Mouse (Mus musculus) heart, postnatal 36 days (tissue): ENCODE results near the gene N4bp2. TPM values are rescaled to one million over a fixed set of nuclear protein-coding genes. Genes with fewer than 3 reads are reported as not detected.

Experiments
- DNase-seq, 2 experiments: peaks; one replicate each; pipeline ENCODE4 v3.0.0; 2021 to 2022
- intact Hi-C: fragments of 180-260 bp; cut with DNase I; formaldehyde crosslinking; loops from one replicate; pipeline ENCODE4 v1.15.1; 2025
- total RNA-seq, 2 experiments: library from RNA; stranded (reverse); gene quantifications; 2 replicates each; pipeline ENCODE4 v1.2.3; 2021

N4bp2 gene
- total RNA-seq, 2 experiments from 2014 or later: 13.5 to 14.6 TPM

DNA sequence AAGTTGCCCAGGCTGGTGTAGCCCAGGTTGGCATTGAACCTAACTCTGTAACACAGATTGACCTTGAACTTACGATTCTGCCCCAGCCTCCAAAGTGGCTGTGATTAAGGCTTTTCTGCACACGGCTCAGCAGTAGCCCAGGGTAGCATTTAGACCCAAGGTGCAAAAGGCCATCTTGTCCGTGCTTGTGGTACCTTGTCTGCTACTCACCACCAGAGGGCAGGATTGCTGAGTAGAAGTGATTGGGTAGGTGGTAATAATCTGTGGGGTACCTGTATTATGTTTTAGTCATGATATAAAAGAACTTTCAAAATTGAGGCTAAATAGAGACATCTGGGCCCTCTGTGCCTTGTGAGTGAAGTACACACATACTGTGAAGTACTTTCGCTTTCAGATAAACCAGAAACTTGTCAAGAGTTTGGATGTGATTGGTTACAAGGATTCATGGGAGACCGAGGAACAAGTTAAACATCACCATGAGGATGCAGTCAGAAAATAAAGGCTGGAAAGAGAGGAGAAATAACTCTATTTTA lies 60.3 kb downstream of the N4bp2 start:
- peak; percentile 20 to 23 for DNase-seq
- intact Hi-C loops: loop anchor here (2.0 kb wide), 1 partner anchor 113 kb away; no protein-coding TSS in a partner anchor

DNA sequence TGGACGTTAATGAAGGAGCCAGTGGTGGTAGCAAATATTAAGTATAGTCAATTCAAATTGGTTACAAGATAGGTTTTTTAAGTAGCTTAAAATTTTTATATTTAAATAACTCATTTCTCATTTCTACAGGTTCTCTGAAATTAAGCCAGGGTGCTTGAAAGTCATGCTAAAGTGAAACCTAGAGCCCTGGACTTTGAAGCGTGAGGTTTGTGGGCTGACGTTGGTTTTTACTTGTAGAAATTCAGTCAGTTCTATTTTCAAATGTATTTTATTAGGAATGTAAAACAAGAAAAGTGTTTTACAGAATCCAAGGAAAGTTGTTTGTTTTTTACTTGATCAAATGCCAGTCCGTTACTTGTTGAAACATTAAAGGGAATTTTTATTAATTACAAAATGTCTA lies 63.2 kb downstream of the N4bp2 start:
- DNase-seq: no peak
- intact Hi-C loops: no loop called here

DNA sequence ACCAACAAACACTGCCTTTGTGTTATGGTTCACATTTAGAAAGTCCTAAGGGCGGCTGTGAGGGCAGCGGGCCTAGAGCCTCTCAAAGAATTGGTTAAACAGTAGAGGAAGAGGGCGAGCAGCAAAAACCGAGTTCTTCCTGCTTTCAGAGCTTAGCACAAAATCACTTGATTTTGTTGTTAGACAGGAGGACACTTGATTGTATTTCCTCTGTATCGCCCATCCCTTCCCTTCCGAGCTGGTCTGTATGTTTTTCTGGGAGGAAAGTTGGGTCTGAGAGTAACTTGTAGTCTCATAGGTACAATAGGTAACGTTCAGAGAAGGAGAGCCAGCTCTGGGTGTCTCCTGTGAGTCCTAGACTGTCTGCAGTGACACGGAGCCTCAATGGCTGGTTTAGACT lies 63.8 kb downstream of the N4bp2 start:
- intact Hi-C loops: no loop called here

DNA sequence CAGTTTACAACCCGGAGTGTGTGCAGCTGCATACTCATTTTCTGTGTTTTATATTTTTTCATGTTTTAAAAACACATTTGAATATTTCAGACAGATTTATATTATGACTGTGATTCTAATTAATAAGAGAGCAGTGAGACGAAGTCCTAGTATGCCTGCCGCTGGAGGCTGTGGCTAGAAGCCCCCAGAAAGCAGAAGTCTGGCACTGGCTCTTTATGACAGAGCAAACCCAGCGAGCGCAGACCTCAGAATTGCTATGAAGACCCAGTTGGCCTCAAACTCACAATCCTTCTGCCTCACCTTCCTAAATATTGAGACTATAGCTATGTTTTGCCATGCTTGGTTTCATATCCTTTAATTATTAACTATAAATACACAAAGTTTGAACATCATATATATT lies 64.9 kb downstream of the N4bp2 start:
- intact Hi-C loops: no loop called here
- no peak for DNase-seq

More for the DNA sequence above, 63.8 kb downstream of the N4bp2 start:
- no peak for DNase-seq

DNA sequence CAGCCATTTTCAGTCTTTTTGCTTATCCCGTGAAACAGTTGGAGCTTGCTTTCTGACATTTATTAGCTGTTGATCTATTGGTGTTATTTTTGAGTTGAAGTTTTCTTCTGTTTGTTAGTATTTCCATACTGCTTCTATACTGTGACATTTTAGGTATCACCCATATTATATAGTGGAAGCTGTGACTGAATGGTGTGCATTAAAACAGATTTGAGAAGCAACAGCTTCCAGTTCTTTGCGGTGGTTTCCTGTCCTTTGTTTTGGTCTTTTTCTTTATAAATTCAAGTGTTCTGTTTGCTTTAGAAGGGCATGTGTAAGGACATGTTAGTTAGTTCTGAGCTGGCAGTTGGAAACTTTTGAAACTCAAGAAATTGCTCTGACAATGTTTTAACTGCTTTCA lies 65.7 kb downstream of the N4bp2 start:
- intact Hi-C loops: no loop called here
- DNase-seq: no peak

DNA sequence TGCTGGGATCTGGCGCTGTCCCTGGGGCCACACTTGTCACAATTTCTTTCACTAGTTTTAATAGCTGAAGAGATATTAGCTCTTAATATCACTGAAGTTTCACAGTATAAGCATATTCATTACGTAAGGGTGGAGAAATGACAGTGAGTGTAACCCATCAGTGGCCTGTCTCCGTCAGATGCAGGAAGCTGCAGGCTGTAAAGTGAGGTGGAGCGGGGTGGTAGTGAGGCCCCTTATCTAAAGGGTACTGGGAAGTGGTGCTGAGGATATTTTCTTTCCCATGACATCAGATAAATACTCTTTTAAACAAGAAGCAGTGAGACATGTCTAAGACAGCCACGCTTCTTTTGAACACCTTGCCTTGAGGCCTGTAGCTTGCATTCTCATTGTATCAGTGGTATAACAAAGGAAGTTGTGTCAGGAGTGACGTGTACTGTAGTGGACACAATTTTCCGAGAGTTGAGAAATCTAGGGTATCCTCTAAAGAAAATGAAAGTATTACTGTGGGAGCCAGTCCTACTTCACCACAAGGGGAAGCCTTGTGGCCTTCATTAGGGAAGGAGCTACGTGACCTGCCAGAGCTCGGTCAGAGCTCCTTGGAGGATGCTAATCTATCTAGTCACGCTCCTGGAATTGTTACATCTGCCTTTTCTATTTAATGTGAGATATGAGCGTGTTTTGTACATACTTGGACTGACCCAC lies 68.7 kb downstream of the N4bp2 start:
- intact Hi-C loops: no loop called here
- DNase-seq: no peak

DNA sequence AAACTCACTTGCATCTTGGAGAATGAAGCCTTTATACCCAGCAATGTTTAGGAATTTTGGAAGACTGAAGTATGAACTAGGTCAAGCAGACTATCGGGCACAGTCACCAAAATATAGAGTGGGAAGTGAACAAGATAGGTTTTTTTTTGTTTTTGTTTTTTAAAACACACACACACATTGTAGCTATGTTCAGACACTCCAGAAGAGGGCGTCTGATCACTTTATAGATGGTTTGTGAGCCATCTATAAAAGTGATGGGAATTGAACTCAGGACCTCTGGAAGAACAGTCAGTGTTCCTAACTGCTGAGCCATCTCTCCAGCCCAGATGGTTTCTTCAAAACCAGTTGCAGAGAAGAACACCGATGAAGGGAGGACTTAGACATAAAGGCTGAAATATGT lies 69.8 kb downstream of the N4bp2 start:
- intact Hi-C loops: no loop called here
- no peak for DNase-seq

DNA sequence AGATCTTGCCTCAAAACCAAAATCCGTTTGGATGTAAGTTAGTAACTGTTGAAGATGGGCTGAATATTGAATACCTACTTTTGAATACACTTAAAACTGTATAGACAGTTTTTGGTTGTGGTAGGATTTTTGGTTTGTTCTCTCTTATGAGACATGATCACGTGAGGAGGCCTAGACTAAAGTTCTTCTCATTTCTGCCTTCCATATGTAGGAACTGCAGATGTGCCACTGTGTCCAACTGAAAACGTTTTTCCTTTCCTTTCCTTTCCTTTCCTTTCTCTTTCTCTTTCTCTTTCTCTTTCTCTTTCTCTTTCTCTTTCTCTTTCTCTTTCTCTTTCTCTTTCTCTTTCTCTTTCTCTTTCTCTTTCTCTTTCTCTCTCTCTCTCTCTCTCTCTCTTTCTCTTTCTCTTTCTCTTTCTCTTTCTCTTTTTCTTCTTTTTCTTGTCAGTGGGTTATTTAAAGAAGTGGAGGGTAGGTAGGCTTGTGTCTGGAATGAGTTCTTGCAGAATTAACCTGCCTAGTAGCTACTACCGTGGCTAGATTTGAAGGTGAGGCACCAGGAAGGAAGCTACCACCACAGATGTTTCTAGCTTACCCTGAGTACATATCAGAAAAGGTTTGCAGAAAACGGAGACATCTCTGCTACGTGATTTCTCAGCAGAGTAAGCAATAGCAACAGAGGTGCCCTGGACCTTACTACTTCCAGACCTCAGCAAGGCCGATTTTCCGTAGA lies 70.6 kb downstream of the N4bp2 start:
- intact Hi-C loops: no loop called here
- DNase-seq: no peak

DNA sequence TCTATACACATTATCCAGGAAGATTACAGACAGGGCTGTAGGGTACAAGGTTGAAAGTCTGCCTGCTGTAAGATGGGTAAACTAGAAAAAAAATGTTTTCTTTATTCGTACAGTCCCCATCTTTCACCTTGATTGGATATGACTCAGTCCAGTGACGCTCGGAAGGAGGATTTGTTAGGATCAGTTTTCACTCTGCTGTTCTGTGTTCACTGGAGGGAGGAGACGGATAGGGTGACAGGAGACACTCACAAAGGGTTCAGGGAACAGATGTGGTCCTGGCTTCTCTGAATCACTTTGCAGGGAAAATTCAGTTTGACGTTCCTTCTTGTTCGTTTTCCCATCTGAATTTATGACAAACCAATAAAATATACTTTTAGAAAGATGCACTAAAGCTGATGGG lies 74.7 kb downstream of the N4bp2 start:
- intact Hi-C loops: no loop called here
- no peak for DNase-seq

DNA sequence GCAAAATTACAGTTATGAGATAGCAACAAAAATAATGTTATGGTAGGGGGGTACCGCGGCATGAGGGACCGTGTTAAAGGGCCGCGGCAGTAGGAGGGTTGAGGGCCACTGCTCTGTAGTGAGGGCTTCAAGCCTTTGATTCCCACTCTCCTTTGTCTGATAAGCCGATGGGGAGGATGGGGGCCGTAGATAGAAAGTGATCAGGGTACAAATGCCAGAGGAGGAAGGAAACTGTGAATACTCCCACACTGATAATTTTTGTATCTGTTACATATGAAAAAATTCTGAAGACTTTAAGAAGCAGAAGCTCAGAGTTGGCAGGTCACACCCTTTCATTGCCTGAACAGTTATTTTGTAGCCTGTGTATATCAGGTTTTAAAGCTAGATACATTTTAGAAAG lies 79.6 kb downstream of the N4bp2 start:
- intact Hi-C loops: no loop called here
- DNase-seq: no peak

DNA sequence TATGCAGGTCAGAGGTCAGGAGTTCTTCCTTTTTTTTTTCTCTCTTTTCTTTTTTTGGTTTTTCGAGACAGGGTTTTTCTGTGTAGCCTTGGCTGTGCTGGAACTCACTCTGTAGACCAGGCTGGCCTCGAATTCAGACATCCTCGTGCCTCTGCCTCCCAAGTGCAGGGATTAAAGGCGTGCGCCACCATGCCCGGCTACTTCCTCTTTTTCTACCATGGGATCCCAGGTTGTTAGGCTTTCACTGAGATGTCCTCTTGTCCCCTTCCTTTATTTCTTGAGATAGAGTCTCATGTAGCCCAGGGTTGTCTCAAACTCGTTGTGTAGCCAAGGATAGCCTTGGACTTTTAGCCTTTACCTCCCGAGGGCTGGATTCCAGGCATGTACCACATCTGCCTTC lies 83.2 kb downstream of the N4bp2 start:
- no peak for DNase-seq
- intact Hi-C loops: no loop called here

DNA sequence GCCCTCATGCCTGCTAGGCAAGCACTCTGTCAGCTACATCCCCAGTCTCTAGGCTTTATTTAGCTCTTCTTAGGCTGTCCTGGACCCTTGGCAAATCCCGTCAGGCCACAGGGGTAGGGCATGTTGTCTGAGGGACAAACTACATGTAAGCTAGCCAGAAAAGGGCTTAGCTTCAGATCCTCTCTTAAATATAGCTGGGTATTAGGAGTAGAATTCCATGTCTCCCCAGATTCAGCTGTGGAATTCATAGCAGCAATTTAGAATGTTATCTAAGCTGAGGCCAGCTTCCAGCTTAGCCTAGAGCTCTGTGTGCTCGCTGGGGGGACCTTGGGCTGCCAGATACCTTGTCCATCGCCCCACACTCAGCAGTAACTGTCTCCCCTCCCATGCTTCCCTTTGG lies 83.6 kb downstream of the N4bp2 start:
- intact Hi-C loops: no loop called here
- no peak for DNase-seq

DNA sequence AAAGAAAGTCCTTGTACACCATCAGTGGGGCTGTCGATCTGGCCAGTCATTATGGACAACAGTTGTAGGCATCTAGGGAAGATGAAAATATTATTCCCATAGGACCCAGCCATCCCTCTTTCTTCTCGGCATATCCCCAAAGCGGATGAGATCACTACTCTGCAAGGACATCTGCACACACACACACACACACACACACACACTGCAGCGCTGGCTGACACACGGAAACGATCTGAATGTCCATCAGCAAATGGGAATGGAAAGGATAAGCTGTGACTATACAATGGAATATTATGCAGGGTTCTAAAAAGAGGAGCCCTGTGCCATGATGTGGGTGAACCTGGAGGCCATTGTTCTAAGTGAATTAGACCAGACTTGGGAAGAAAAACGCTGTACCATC lies 84.3 kb downstream of the N4bp2 start:
- DNase-seq: no peak
- intact Hi-C loops: no loop called here

DNA sequence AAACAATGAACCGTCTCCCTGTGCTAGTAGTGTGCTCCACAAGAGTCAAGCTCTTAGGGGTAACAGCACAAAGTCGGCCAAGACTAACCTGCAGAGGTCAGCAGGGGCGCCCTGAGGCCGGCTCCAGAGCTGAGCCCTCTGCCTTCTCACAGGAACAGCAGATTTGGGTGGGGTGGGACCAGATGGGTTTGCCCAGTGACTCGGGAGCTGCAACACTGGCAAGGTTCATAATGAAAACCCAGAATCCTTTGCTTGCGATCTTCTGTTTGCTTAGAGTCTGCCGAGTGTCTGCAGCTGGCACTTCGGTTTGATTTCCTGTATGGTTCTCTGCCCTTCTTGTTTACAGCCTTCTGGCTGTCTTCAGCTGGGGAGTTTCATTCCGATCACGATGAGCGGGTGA lies 87.4 kb downstream of the N4bp2 start:
- no peak for DNase-seq
- intact Hi-C loops: no loop called here

DNA sequence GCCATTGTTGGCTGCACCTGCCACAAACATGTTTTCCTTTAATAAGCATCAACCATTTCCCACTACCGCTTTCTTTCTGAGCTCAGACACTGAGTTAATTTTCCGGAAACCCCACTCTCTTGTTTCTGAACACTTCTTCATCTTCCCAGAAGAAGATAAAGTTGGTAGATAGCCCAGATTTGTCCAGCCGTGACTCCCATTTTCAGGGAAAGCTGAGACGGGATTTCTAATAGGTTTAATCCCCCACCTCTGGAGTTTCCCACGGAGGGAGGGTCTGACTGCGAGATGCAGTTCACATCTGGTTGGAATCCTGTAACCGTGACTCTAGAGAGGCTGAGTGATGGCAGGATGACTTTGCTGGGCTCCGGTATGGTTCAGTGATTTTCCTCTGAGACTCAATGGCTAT lies 91.5 kb downstream of the N4bp2 start:
- intact Hi-C loops: no loop called here
- DNase-seq: no peak

DNA sequence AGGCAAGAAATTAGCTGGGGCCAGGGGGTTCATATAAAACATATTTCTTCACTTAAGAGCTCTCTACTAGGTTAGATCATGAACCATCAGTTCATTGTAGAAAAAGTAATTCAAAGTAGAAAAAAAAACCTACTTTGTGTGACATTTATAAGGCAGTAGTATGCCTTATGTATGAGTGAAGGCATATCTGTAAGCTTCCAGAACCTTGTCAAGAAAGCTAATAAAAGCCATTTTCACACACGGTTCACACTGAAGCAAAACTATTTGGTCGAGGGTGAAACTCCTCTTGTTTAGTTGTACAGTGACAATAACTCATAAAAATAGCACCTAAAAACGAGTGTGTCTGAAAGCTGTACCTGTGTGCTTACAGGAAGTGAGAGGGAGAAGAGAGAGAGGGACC lies 92.2 kb downstream of the N4bp2 start:
- intact Hi-C loops: no loop called here
- DNase-seq: no peak

DNA sequence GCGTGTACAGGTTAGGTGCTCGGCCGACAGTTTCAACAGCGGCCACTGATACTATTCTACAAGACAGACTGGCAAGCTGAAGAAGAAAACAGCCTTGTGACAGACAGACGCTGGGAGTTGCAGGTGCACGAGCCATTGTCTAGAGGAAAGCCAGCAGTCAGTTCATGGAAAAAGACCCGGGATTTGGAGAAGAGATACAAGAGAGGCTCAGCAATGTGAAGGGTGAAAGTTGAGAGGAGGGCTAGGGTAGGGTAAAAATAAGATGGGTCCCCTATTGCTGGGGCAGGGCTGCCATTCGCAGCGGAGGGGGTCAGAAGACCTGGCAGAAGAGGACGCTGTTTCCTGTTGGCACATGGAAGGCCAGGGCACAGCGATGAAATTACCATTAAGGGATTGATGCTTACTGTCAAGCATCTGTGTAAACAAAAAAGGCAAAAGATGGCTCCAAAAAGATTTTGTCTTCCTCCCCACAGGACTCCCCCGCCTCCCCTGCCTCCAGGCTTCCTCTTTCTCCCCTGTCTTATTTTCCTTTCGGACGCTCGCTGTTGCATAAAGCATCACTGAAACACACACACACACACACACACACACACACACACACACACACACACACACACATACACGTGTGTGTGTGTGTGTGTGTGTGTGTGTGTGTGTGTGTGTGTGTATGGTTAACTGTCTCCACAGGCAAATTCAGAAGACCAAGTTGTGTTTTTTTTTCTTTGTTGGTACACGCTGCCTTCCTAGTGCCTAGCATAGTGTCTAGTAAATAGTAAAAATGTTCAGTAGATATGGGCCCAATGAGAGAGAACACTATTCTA lies 93.5 kb downstream of the N4bp2 start:
- intact Hi-C loops: no loop called here
- DNase-seq: no peak

DNA sequence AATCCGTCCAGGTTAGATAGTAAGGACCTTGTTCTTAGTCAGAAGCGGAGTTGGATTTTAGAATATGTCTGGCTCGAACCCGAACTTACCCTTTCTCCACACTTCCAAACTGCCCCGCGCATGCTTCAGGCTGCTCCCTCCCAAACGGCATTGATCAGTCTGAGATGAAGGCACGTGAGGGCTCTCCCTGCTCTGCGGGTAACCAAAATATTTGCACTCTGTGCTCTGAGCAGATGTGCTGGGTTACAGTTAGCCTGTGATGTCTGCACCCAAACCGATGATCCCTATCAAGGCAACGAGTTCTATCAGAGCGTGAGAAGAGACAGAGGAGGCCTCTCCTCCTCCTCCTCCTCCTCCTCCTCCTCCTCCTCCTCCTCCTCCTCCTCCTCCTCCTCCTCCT lies 94.6 kb downstream of the N4bp2 start:
- DNase-seq: no peak
- intact Hi-C loops: no loop called here

DNA sequence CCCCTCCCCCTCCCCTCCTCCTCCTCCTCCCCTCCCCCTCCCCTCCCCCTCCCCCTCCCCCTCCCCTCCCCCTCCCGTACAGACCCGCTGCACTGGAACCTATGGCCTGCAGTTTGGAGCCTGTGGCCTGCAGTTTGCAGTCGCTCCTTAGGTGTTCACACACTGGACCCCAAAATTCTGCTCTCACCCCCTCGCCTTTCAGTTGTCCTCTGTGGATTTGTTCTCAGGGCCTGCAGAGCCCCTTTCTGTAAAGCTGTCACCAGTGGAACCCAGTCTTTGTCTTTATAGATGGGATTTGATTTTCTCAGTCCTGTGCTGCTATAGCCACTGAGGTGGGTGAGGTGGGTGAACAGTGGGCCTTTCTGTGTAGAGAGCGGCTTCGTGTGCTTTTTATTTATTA lies 95.0 kb downstream of the N4bp2 start:
- intact Hi-C loops: no loop called here
- no peak for DNase-seq

DNA sequence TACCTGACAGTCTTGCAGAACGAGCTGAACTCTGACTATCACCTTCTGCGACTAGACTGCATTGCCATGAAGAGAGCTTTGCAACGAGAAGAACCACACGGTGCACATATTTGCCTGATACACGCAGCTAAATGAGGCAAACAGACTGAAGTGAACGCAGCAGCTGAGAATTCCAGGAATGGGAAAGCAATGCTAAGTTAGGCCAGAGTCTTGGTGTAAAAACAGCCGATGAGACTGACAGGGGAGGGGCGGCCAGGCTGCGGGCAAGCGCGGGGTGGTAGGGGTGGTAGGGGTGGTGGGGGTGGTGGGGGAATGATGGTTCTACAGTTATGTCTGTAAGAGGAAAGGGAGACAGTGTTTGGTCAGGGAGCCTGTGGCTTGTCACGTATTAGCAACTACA lies 95.6 kb downstream of the N4bp2 start:
- intact Hi-C loops: no loop called here
- no peak for DNase-seq

DNA sequence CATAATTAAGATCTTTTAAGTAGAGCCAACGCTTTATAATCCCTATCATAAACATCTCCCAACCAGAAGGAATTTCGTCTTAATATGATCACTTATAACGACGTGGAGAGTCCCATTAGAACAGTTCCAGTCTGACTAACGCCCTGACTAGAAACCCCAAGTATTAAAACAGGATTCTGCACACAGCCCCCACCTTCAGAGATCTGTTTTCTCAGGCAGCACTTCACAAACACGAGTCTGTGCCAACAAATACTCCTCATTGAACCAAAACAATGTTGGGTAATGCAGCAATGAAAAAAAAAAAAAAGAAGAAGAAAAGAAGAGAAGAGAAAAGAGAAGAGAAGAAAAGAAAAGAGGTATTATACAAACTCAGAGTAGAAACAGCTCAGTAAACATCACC lies 96.1 kb downstream of the N4bp2 start:
- intact Hi-C loops: no loop called here
- no peak for DNase-seq
